Mouse (Mus musculus): ENCODE results near the gene Gck. TPM values are rescaled to one million over a fixed set of nuclear protein-coding genes. Genes with fewer than 3 reads are reported as not detected.

Gck gene
- total RNA-seq (2022) = 1 to 10 TPM; 2.8 to 5.4 (median 4.0) TPM

DNA sequence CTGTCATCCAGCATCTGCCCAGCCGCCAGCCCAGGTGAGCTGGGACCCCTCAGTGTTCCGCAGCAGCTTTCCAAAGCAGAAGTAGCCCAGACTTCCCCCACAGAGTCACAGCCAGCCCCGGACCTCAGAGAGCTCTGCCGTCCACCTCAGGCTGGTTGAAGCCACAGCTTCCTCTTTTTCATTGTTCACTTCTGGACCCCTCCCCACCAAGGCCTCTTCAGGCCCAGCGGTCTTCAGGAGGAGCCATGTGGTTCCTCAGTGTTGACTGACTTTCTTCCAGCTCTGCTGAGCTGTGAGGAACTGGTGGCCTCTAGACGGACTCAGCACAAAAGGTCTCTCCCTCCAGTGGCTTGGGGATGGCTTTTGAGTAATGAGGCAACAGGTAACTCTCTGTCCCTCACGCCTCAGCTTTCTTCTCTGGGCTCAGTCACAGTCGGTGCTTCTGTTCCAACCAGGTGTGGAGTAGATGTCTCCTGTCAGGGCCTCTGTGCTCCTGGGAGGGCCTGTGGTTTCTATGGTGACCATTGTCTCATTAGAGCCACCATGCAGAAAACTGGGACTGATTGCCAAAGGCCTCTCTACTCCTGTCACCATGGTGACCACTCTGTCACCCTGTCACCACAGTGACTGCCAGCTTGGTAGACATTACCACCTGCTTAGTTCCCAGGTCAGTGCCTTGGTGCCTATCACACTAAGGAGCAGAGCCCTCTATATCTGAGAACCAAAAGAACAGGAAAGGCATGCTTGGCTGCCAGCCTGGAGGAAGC is at the start of gene Gck:
Gck (minus strand) TSS at position 496 of the 767 bp plus-strand sequence.
- no peak for DNase-seq

DNA sequence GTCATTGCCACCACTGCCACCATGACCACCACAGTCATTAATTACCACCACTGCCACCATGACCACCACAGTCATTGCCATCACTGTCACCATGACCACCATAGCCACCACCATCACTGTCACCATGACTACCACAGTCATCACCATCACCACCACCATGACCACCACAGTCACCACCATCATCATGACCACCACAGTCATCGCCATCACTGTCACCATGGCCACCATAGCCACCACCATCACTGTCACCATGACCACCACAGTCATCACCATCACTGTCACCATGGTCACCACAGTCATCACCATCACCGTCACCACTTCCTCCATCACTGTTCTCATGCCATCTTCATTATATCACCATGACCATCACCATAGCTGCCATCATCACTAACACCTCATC is 48.6 kb upstream of the Gck start:
- no peak for DNase-seq

DNA sequence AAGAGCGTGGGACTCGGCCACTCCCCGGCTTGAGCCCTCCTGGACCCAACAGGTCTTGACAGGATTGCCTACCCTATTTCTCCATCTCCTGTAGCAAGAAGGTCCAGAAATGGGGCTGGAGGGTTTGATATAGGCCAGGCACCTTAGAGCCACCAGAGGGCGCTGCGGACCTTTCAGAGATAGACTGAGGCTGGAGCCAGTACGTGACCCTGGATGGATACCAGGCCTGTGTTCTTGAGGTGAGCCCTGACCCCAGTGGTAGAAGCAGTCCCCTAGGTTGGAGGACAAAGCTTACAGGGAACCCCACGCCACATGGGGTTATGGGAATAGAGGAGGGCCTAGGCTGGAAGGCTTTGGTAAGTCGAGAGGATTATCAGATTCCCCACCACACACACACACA is 46.1 kb upstream of the Gck start:
- peak; percentile 77 for DNase-seq

DNA sequence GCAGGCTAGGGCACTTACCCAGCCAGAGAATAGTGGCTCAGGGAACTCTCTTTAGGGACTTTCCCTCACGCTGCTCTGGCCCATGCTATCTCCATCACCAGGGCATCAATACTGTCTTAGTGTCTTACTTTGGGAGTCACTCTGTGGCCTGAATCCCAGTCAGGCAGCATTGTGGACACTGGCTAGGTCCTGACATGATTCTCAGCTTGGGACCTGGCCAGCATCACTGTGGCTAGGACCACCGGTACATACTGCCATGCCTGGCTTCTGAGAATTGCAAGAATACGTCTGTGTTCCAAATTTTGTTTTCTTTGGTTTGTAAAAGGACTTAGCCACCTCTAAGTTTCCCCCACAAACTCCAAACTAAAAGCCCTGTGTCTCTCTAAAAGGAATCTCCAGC is 45.0 kb upstream of the Gck start:
- DNase-seq = no peak

DNA sequence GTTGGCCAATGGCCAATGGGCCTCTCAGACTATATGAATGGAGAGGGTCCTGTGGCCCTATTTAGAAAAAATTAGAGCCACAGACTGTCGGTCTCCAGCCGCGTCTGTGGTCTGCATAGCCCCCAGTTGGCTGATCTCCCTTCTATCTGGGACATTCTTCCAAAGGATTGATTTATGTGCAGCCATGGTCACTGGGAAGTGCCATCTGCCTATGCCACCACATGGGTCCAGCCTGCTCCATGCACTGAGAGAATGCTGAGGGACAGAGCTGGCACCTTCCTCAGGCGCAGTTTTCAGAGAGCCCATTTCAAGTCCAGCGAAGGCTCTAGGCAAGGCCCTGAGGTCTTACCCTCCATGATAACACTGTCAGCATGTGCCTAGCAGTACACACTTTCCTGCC is 44.3 kb upstream of the Gck start:
- no peak for DNase-seq

DNA sequence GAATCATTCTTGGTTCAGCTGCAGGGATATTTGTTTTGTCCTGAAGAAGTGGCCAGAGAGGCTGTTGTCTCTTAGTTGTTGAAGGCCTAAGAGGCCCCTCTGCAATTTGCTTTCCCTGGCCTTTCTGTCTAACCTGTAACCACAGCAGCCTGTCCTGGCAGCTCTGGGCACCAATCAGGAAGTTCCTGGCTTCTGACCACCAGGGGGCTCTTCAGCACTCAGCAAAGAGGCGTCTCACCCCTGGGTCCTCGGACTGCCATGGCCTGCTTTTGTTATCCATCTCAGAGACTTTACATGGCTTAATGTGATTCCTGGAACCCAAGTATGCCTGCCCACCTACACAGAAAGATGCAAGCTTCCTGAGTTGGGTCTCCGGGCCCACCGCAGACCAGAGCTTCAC is 41.0 kb upstream of the Gck start:
- no peak for DNase-seq

DNA sequence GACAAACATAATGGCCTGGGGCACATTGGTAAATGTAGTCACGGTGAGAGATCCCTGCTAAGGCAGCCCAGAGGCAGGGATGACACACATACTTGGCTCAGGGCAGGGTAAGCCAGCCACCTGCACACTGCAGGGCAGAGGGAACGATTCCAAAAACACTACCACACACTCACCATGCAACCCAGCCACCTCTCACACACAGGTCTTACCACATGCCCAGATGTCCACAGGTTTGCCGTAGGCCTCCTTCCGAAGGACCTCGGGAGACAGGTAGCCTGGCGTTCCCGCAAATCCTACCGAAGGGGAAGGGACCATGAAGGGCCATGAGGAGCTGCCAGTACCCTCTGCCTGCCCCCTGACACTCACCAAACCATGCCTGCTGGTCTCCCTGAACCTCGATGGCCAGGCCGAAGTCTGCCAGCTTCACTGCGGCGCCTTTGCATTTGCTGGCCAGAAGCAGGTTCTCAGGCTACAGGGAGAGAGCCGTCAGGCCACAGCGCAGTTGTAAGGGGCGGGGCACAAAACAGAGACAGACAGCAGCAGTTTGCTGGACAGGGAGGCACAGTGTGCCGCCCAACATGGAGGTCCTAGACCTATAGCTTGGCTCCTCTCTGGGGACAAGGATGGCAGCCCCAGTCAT is 40.2 kb upstream of the Gck start:
- no peak for DNase-seq

DNA sequence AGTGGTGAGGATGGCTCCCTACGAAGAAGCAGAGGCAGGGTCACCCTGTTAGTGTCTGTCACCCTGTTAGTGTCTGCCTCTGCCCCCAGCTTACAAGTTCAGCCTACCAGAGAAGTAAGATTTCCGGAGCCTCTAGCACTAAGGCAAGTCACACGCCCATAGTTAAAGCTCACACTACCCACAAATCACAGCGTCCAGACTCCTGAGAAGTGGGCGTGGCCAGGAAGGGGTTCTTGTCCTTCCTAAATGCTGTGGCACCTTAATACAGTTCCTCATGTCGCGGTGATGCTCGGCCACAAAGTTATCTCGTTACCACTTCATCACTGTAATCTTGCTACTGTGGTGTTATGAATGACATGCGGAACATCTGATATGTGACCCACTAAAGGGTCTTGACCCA is 38.2 kb upstream of the Gck start:
- DNase-seq = no peak

DNA sequence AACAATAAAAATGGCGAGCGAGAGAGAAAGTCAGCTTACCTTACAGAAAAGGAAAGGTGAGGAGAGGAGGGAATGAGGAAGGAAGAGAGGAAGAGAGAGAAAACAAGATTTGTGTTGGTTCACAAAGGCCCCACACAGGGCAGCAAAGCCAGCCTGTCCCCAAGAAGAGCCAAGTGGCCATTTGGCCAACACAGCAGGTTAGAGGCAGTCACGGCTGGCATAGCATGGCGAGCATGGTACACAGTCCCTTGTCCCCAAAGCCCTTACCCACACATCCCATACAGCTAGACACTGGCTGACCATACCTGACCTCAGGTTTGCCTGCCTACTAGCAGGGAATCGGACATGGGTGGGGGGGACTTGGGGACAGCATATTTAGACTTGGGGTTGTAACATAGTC is 33.7 kb upstream of the Gck start:
- DNase-seq = no peak

DNA sequence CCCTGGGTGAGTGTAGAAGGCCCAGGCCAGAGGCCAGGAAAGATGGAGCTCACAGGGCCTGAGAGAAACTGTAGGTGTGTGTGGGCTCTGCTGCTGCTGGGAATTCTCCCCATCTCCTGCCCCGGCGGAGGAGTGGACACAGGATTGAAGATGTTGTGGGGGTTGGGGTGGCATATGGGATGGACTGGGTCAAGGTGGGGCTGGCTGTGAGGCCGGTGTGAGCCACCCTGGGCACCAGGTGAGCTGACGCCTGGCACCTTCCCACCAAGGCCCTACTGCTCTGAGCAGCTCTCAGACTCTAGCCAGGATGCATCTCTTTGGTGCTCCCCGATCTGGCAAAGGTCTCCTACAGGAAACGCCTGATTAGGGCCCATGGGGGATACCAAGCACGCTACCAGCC is 31.4 kb upstream of the Gck start:
- DNase-seq = no peak

DNA sequence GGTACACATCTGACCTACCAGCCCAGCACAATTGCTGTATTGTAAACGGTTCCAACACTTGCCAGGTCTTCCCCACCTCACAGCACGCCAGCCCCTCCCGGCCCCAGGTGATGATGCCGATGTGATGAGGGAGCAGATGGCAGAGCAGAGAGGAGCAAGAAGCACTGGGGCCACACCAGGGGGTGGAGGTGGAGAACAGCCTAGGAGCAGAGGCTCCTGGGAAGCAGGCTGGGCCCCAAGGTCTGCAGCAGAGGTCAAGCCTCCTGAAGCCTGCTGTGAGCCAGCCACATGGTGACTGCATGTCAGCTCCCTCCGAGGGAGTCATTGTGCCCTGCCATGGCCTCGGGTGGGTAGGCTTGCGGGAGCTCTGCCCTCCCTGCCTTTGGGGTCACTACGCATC is 30.7 kb upstream of the Gck start:
- DNase-seq = no peak

DNA sequence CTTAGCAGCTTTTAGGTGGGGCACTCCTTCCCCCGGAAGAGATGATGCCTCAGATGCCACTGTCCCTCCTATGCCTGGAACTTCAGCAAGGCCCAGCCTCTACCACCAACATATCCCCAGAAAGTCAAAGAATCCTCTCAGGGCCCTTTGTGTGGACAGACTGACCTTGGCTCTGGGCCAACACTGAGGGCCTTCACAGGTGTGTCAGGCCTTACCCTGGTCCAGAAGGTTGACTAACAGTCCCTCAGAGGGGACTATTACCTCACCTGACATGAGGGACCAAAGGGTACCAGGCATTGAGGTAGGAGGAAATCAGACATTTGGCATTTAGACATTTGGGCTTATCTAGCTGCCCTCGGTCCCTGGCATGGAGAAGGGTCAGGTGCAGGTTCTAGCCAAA is 30.2 kb upstream of the Gck start:
- no peak for DNase-seq

DNA sequence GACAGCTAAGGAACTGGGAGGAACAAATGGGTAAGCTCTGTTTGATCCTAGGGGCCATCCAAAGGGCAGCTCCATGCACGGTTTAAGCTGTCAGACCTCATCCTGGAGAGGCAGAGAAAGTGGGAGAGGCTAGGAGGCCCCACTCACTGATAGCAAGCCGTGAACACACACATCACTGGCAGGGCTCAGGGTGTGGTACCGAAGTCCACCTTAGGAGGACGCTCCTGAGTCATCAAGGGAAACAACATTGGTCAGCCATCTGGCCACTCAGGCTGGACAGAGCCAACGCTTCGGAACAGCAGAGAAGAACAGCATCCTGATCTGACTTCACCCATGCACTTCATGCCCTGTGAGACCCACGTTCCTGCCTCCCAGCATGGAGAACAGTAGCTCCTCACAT is 29.2 kb upstream of the Gck start:
- DNase-seq = no peak

DNA sequence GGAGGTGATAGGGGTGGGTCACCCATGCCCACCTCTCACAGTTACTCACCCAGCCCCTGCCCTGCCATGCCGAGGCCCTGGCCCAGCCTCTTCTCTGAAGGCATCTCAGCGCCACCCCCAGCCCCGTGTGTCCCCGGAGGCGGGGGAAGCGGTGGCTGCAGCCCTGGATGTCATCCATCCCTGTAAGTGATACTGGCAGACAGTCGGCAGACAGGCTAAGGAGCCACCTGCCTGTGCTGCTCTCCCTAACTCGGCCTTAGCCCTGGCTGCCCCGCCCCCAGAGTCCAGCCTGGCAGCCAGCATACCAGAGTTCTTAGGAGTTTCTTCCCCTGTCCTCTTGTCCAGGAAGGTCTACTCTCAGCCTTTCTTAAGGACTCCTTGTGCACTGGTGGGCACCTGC is 26.2 kb upstream of the Gck start:
- DNase-seq = no peak

DNA sequence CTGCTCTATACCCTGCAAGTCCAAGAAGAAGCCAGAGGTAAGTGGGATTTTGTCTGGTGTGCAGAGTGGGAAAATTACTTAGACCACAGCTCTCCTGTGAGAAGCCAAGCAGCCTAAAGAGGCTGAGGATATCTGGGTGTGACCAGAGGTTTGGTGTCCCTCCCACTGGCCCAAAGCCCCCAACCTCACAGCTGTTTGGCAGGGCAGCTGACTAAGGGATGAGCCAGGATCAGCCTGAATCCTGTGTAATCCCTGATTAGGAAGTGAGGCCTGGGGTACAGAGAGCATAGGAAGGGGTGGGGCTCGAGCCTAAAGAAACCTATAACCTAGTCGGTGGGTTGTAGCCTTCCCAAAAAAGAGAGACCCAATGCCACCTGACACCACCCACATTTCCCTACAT is 25.2 kb upstream of the Gck start:
- no peak for DNase-seq

DNA sequence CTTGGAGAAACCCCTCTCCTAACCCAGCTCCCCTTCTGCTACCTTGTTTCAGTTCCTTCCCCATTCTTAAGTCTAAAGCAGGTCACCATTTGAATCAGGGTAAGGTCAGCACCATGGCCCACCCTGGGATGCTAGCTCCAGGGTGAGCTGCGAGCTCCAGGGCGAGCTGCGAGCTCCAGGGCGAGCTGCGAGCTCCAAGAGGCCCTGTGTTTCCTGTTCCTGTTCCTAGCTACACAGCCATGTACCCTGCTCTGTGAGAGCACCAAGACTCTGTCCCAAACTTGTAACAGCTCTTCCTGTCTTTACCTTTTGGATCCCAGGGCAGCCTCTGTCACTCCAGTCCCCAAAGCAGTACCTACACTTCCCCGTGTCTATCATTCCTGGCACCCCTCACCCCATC is 24.2 kb upstream of the Gck start:
- no peak for DNase-seq

DNA sequence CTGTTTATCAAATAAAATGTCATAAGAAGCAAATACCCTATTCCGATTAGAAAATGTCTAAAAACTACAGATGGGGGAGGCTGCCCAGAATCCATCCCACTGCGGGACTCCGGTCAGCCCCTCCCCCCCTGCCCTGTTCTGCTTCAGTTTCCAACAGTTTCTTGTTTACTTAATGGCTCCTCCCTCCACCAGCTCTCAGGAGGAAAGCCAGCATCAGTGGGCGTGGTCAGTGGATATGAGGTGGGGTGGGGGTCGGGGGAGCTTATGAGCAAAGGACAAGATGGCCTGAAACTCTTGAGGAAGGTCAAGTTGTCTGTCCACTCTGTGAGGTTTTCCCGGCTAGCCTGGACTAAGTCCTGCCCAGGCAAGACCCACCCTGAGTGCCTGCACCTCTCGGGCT is 23.3 kb upstream of the Gck start:
- no peak for DNase-seq

DNA sequence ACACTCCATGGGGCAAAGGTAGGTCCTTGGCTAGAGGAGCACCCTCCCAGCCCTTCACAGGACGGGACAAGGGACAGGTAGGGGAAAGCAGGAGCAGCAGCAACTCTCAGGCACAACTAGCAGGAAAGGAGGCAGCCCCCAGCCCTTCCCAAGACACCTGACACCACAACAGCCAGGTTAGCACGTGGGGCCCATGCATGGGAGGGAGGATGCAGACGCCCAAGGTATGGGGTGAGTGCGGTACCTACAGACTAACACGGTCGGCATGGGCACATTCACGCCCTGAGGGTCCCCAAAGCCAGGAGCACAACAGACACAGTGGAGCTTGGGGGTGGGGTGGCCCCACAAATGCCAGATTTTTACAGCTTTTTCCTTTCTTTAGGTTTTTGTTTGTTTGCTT is 21.3 kb upstream of the Gck start:
- DNase-seq = no peak

DNA sequence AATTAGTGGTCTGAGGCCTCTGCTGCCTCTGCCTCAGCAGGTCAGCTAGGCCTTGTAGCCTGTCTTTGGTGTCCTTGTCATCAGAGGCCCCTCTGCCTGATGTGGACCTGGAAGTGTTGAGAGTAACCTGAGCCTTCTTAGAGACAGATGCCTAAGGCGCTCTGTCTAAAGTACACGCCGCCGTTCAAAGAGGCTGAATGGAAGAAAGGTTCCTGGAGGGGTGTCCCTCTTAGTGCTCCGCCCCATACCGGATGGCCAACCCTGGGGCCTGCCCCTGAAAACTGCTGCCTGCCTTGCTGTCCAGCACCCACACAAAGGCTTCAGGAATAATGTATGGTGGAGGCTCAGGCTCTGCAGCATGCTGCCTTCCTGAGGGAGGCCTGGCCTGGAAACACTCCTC is 18.3 kb upstream of the Gck start:
- no peak for DNase-seq

DNA sequence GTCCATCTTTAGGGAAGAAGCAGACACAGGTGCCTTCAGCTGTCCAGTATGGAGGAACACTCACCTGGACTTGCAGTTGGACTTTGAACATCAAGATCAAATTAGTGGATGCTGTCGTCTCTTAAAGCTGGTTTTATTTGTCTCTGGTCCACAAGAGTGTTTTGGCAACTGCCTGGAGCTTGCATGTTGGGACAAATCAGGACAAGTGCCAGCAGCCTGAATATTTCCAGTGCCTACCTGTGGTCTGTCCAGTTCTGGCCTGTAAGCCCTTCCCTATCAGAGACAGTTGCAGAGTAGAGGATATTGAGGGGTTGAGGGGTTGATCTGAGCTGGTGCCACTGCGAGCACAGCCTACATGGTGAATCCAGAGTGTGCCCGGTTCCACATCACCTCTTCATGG is 16.9 kb upstream of the Gck start:
- DNase-seq = no peak

DNA sequence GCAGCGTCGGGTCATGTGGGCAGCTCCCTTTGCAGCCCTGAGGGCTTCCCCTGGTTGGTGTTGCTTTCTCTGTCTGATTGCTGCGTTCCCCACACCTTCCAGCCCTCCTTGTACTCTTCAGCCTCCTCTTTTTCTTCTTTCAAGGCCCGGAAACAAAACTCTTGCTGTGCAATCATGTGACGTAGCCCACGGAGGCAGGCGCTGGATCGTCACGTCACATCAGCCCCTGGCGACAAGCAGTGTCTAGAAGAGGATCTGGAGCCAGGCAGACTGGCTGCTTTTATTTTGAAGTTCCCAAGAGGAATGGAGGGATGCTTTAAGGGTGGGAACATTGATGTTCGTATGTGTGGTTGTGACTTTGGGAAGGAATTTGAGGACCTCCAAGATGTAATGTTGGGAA is 16.0 kb upstream of the Gck start:
- DNase-seq = no peak

DNA sequence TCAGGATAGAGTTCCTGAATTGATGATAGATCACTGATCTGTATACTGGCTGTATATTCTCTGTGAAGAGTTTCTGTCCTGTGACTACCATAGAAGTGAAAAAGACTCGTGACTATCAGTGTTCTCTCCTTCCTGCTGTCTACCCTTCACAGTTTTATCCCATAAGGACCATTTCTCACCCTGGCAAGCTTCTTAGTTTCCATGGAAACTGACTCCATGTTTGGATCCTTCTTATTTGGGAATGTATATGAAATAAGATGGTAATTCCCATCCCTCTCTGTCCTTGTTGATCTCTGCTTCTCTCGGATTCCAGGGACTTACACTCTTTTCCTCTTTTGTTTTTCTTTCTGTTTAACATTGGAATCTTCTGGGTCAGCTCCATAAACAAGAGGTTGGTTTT is 10.2 kb upstream of the Gck start:
- DNase-seq = no peak

DNA sequence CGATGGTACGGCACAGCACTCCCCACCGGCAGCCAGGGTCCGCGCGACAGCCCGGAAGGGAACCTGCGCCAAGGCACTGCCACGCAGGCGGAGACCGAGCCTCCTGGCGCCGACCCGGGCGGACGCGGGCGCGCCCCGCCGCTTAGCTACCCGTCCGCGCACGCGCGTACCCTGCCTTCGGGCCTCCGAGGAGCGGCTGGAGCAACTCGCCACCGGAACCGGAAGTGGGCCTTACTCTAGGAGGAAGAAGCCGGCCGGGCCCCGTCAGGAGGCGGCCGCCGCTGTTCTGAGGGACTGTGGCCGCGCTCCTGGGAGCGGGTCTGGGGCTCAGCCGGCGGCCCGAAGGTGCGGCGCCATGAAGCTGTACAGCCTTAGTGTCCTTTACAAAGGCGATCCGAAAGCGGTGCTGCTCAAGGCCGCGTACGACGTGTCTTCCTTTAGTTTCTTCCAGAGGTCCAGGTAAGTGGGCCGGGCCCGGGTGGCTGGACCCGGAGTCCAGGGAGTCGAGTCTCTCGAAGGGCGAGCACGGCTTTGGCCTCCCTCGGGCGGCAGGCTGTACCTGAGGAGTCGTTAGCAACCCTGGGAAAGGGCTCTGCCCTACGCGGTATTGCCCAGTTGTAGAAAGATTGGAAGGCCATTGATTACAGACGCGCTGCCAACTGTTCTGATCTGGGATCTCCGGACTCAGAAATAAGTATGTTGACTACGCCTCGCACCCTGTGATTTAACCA is 5.8 kb upstream of the Gck start, which contains the start of gene Ykt6:
Ykt6 (plus strand) TSS at position 148 of the 731 bp plus-strand sequence.
- peak; percentile 95 for DNase-seq

DNA sequence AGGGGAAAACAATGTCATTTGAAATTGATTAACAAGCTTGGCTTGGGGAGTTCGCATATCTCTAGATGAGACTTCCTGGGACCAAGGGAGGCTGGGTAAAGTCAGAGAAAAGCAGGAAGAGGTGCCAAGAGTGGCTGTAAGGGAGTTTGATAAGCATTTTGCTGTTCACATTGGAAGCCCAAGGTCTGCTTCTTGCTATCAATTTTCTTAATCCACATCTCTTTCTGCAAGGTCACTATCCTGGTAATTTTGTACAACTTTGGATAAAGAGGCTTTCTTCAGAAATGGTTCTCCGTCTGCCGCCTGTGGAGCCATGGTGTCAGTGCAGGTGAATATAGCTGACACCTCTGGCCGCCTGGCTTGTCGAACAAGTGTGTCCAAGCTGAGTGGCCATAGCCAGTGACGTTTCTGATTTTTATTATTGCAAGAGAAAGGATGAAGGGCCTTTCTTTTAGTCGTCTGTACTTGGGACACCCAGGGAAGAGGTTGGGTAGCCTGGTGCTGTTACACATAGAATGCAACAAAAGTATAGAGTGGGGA is 5.2 kb upstream of the Gck start:
- DNase-seq = no peak

Data from adrenal gland, adult 8-10 months (tissue).